Mouse (Mus musculus): ENCODE measurements around the gene Olfr211. TPM values are rescaled to one million over a fixed set of nuclear protein-coding genes. Genes with fewer than 3 reads are reported as not detected.

Olfr211 gene
- not detected in 2 replicates for polyA plus RNA-seq (2014; fragmentation: Nextera tagmentation; extraction: Ambion mirVana)

DNA sequence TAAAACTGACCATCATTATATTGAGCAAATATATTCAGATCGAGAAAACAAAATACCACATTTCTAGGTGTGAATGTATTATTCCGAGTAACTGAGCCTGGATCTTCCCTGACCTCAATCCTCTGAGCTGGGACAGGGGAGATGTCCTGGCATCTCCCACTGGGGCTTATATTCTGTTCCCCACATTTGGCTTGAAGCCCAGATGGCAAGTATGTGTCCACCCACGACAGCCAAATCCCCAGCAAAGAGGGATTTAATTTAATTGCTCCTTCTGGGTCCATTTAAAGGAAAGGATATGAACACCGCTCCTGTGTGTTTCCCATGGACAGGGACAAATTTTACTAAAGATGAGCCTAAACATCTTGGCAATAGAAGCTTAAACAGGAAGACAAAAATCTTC lies at the start of gene Olfr211:
Gene Olfr211, plus strand, starts transcription at position 301 of the 400 bp plus-strand sequence.
- WGBS: 79% methylated on average over 4 of the region's 4 CpGs
- no peak within 1 kb of the TSS for H3K27ac ChIP-seq (ENCODE audit: low read depth)
- no peak within 1 kb of the TSS for H3K4me3 ChIP-seq (ENCODE audit: low read depth, low read length)
- H3K4me1 ChIP-seq (replicated peaks; ENCODE audit: control insufficient read depth, insufficient read depth, low read length): no peaks in the 10 kb centered on the region
- H3K9ac ChIP-seq (ENCODE audit: low read length): no peak within 1 kb of the TSS
- no peak within 1 kb of the TSS for H3K4me2 ChIP-seq (ENCODE audit: low read length)
- no peaks in the 10 kb centered on the region for H3K36me3 ChIP-seq (ENCODE audit: control insufficient read depth, insufficient read depth, low read length)
- H3K27me3 ChIP-seq (replicated peaks; ENCODE audit: control insufficient read depth, insufficient read depth, low read length): no peaks in the 10 kb centered on the region
- no peak for ATAC-seq (replicated peaks; ENCODE audit: low FRiP score, low TSS enrichment, low read depth)
- H3K9me3 ChIP-seq (ENCODE audit: control insufficient read depth, low read length): no peaks in the 10 kb centered on the region
- DNase-seq (ENCODE audit: low spot score): no peak

DNA sequence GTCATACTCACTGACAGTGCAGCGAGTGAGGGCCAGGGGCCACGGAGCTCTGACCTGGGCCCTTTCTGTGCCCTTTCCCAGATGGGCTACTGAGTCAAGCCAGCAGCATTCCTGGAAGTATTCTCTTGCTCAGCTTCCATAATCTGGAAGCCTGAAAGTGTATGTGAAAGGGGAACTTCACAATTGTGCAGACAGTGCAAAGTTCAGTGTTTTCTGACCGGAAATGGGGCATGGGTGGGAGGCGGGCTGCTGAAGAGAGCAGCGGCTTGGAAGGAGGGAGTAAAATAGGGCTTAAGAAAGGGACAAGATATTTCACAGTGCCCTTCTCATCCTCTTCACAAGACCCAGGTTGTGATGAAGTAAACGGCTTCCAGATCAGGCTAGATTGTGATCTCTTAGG lies 49.4 kb upstream of the Olfr211 start:
- no peak overlapping the region for H3K4me3 ChIP-seq (ENCODE audit: low read depth, low read length)
- H3K27ac ChIP-seq (ENCODE audit: low read depth): no peak overlapping the region
- H3K27me3 ChIP-seq (replicated peaks; ENCODE audit: control insufficient read depth, insufficient read depth, low read length): no peaks in the 10 kb centered on the region
- no peak overlapping the region for H3K4me2 ChIP-seq (ENCODE audit: low read length)
- H3K4me1 ChIP-seq (replicated peaks; ENCODE audit: control insufficient read depth, insufficient read depth, low read length): no peaks in the 10 kb centered on the region
- DNase-seq (ENCODE audit: low spot score) (no peak), ATAC-seq (replicated peaks; ENCODE audit: low FRiP score, low TSS enrichment, low read depth) (no peak)
- no peaks in the 10 kb centered on the region for H3K36me3 ChIP-seq (ENCODE audit: control insufficient read depth, insufficient read depth, low read length)
- no peaks in the 10 kb centered on the region for H3K9me3 ChIP-seq (ENCODE audit: control insufficient read depth, low read length)
- H3K9ac ChIP-seq (ENCODE audit: low read length): no peak overlapping the region
- WGBS: 87% methylated on average over 6 of the region's 6 CpGs

GRCm38 (mm10) chr6:116440447-116440846 lies 48.4 kb upstream of the Olfr211 start:
- ATAC-seq (replicated peaks; ENCODE audit: low FRiP score, low TSS enrichment, low read depth) (no peak), DNase-seq (ENCODE audit: low spot score) (no peak)
- H3K4me3 ChIP-seq (ENCODE audit: low read depth, low read length): no peak overlapping the region
- H3K4me1 ChIP-seq (replicated peaks; ENCODE audit: control insufficient read depth, insufficient read depth, low read length): no peaks in the 10 kb centered on the region
- H3K27ac ChIP-seq (ENCODE audit: low read depth): no peak overlapping the region
- 76% methylated on average over 4 of the region's 4 CpGs for WGBS
- no peaks in the 10 kb centered on the region for H3K36me3 ChIP-seq (ENCODE audit: control insufficient read depth, insufficient read depth, low read length)
- H3K9me3 ChIP-seq (ENCODE audit: control insufficient read depth, low read length): no peaks in the 10 kb centered on the region
- no peak overlapping the region for H3K4me2 ChIP-seq (ENCODE audit: low read length)
- no peak overlapping the region for H3K9ac ChIP-seq (ENCODE audit: low read length)
- H3K27me3 ChIP-seq (replicated peaks; ENCODE audit: control insufficient read depth, insufficient read depth, low read length): no peaks in the 10 kb centered on the region

DNA sequence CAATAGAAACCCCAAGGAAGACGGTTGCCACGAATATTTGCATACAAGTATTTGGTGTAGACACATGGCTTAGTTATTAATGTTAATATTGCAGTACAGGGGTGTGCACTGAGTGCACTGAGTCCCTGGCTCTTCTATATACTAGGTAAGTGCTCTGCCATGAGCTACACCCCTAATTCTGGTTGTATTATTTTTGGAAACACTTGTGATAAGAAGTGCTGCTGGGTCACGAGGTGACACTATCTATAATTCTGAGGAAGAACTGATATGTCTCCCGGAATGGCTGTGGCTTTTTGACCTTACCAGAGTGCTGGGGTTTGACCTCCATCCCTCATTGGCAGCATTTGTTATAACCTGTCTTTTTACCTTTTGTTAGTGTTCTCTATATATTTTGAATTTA lies 48.0 kb upstream of the Olfr211 start:
- WGBS: 69% methylated on average over 4 of the region's 4 CpGs
- Histone ChIP-seq H3K4me2 (ENCODE audit: low read length) (no peak overlapping the region), H3K9me3 (ENCODE audit: control insufficient read depth, low read length) (no peaks in the 10 kb centered on the region), H3K27ac (ENCODE audit: low read depth) (no peak overlapping the region), H3K27me3 (replicated peaks; ENCODE audit: control insufficient read depth, insufficient read depth, low read length) (no peaks in the 10 kb centered on the region), H3K36me3 (ENCODE audit: control insufficient read depth, insufficient read depth, low read length) (no peaks in the 10 kb centered on the region), H3K4me3 (ENCODE audit: low read depth, low read length) (no peak overlapping the region), H3K4me1 (replicated peaks; ENCODE audit: control insufficient read depth, insufficient read depth, low read length) (no peaks in the 10 kb centered on the region), H3K9ac (ENCODE audit: low read length) (no peak overlapping the region)
- no peak for DNase-seq (ENCODE audit: low spot score)
- no peak for ATAC-seq (replicated peaks; ENCODE audit: low FRiP score, low TSS enrichment, low read depth)

DNA sequence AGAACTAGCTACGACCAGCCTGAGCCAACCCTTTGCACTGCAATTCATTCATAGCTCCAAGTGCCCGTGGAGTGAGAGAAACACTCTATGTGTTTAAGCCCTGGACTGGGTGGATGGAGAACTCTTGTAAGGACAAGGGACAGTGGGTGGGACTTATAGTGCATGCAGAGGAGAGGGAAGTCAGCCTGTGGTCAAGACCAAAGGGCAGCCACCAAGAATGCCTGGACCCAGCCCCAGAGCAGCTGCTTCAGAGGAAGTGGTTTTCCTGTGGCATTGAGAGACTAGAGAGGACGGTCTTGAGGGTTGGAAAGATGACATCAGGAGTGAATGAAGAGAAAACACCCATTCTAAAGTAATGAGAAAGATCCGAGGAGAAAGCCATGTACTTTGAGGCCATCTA lies 33.1 kb upstream of the Olfr211 start:
- no peak overlapping the region for H3K4me3 ChIP-seq (ENCODE audit: low read depth, low read length)
- WGBS: 73% methylated on average over 4 of the region's 4 CpGs
- no peak overlapping the region for H3K4me2 ChIP-seq (ENCODE audit: low read length)
- DNase-seq (ENCODE audit: low spot score): no peak
- no peaks in the 10 kb centered on the region for H3K9me3 ChIP-seq (ENCODE audit: control insufficient read depth, low read length)
- no peak overlapping the region for H3K9ac ChIP-seq (ENCODE audit: low read length)
- no peak overlapping the region for H3K27ac ChIP-seq (ENCODE audit: low read depth)
- 0 out of 2 replicates have a peak, but pooled peaks cover 2% of the 10 kb centered on the region for H3K4me1 ChIP-seq (replicated peaks; ENCODE audit: control insufficient read depth, insufficient read depth, low read length)
- no peaks in the 10 kb centered on the region for H3K36me3 ChIP-seq (ENCODE audit: control insufficient read depth, insufficient read depth, low read length)
- H3K27me3 ChIP-seq (replicated peaks; ENCODE audit: control insufficient read depth, insufficient read depth, low read length): peaks cover 10% of the 10 kb centered on the region
- no peak for ATAC-seq (replicated peaks; ENCODE audit: low FRiP score, low TSS enrichment, low read depth)

DNA sequence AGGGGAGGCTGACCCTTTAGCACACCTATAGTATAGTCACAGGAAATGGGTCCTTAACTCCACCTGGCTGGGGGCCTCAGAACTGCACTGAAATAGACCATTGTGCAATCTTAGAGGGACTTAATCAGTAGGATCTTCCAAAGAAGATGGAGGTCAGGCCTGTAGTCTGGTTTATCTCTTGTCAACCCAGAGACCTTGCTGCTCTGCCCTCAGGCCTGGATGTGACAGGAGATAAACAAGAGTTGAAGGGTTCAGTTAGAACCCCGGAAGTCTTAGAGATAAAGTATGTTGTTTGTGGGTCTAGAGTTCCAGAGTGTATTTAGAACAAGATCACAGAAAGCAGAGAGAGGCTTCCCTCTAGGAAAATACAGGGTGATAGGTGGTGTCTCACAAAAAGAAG lies 32.4 kb upstream of the Olfr211 start:
- WGBS: 55% methylated on average over 1 of the region's 1 CpGs

GRCm38 (mm10) chr6:116458728-116459127 lies 30.2 kb upstream of the Olfr211 start:
- H3K27me3 ChIP-seq (replicated peaks; ENCODE audit: control insufficient read depth, insufficient read depth, low read length): peaks cover 28% of the 10 kb centered on the region
- H3K36me3 ChIP-seq (ENCODE audit: control insufficient read depth, insufficient read depth, low read length): no peaks in the 10 kb centered on the region
- H3K9ac ChIP-seq (ENCODE audit: low read length): no peak overlapping the region
- WGBS: 88% methylated on average over 4 of the region's 4 CpGs
- ATAC-seq (replicated peaks; ENCODE audit: low FRiP score, low TSS enrichment, low read depth) (no peak), DNase-seq (ENCODE audit: low spot score) (no peak)
- no peaks in the 10 kb centered on the region for H3K9me3 ChIP-seq (ENCODE audit: control insufficient read depth, low read length)
- no peak overlapping the region for H3K4me2 ChIP-seq (ENCODE audit: low read length)
- H3K4me3 ChIP-seq (ENCODE audit: low read depth, low read length): no peak overlapping the region
- 0 out of 2 replicates have a peak, but pooled peaks cover 5% of the 10 kb centered on the region for H3K4me1 ChIP-seq (replicated peaks; ENCODE audit: control insufficient read depth, insufficient read depth, low read length)
- H3K27ac ChIP-seq (ENCODE audit: low read depth): no peak overlapping the region

More for the DNA sequence above, 32.4 kb upstream of the Olfr211 start:
- ATAC-seq (replicated peaks; ENCODE audit: low FRiP score, low TSS enrichment, low read depth) (no peak), DNase-seq (ENCODE audit: low spot score) (no peak)
- Histone ChIP-seq H3K9ac (ENCODE audit: low read length) (no peak overlapping the region), H3K27ac (ENCODE audit: low read depth) (no peak overlapping the region), H3K4me2 (ENCODE audit: low read length) (no peak overlapping the region), H3K36me3 (ENCODE audit: control insufficient read depth, insufficient read depth, low read length) (no peaks in the 10 kb centered on the region), H3K27me3 (replicated peaks; ENCODE audit: control insufficient read depth, insufficient read depth, low read length) (peaks cover 17% of the 10 kb centered on the region), H3K4me1 (replicated peaks; ENCODE audit: control insufficient read depth, insufficient read depth, low read length) (0 out of 2 replicates have a peak, but pooled peaks cover 5% of the 10 kb centered on the region), H3K9me3 (ENCODE audit: control insufficient read depth, low read length) (no peaks in the 10 kb centered on the region), H3K4me3 (ENCODE audit: low read depth, low read length) (no peak overlapping the region)

GRCm38 (mm10) chr6:116459232-116459631 lies 29.7 kb upstream of the Olfr211 start:
- 64% methylated on average over 2 of the region's 2 CpGs for WGBS
- no peaks in the 10 kb centered on the region for H3K36me3 ChIP-seq (ENCODE audit: control insufficient read depth, insufficient read depth, low read length)
- ATAC-seq (replicated peaks; ENCODE audit: low FRiP score, low TSS enrichment, low read depth): no peak
- H3K4me1 ChIP-seq (replicated peaks; ENCODE audit: control insufficient read depth, insufficient read depth, low read length): 0 out of 2 replicates have a peak, but pooled peaks cover 5% of the 10 kb centered on the region
- no peak overlapping the region for H3K4me2 ChIP-seq (ENCODE audit: low read length)
- no peak overlapping the region for H3K27ac ChIP-seq (ENCODE audit: low read depth)
- no peaks in the 10 kb centered on the region for H3K9me3 ChIP-seq (ENCODE audit: control insufficient read depth, low read length)
- no peak overlapping the region for H3K4me3 ChIP-seq (ENCODE audit: low read depth, low read length)
- DNase-seq (ENCODE audit: low spot score): no peak
- peaks cover 28% of the 10 kb centered on the region for H3K27me3 ChIP-seq (replicated peaks; ENCODE audit: control insufficient read depth, insufficient read depth, low read length)
- no peak overlapping the region for H3K9ac ChIP-seq (ENCODE audit: low read length)

DNA sequence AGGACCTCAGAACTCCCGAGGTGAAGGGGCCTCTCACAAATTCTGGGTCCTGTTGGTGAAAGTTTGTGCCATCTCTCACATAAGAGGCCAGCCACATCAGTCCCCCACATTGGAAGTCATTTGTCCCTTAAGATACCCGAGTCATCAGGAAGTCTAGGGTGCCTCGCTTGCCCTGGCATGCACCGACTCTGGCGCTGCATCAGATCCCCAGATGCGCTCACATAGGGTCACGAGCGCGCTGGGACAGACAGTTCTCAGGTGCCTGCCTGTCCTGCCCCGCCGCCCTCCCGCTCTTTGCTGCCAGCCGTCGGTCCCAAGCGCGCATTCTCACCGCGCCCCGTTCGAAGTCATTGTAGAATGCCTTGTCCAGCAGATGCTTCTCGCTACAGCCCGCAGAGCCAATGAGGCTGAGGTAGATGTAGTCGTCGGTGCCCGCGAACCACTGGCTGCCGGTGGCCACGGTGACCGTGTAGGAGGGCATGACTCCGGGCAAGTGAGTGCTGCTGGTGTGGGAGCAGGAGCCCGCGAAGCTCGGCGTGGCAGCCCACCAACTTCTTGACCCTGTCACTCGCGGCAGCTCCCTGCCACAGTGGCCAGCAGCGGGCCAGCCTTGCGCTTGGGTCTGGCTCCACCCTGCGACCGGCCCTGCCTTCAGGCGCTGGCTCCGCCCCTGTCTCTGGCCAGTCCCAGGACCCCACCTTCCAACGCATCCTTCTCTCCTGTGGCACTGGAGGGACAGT lies 28.2 kb upstream of the Olfr211 start, which contains the start of gene Alox5:
Gene Alox5, minus strand, starts transcription at position 635 of the 740 bp plus-strand sequence.
- H3K9ac ChIP-seq (ENCODE audit: low read length): no peak within 1 kb of the TSS
- 0 out of 2 replicates have a peak, but pooled peaks cover 5% of the 10 kb centered on the region for H3K4me1 ChIP-seq (replicated peaks; ENCODE audit: control insufficient read depth, insufficient read depth, low read length)
- H3K9me3 ChIP-seq (ENCODE audit: control insufficient read depth, low read length): no peaks in the 10 kb centered on the region
- ATAC-seq (replicated peaks; ENCODE audit: low FRiP score, low TSS enrichment, low read depth) (peak; percentile 47; the same call in 1 of the 2 replicates), DNase-seq (ENCODE audit: low spot score) (peak; percentile 53)
- H3K36me3 ChIP-seq (ENCODE audit: control insufficient read depth, insufficient read depth, low read length): no peaks in the 10 kb centered on the region
- H3K27ac ChIP-seq (ENCODE audit: low read depth): no peak within 1 kb of the TSS
- H3K27me3 ChIP-seq (replicated peaks; ENCODE audit: control insufficient read depth, insufficient read depth, low read length): peaks cover 28% of the 10 kb centered on the region
- peak within 1 kb of the TSS; percentile 34 for H3K4me3 ChIP-seq (ENCODE audit: low read depth, low read length)
- 3% methylated on average over 43 of the region's 43 CpGs for WGBS
- H3K4me2 ChIP-seq (ENCODE audit: low read length): peak within 1 kb of the TSS; percentile 66
